ENCODE assay signal across 8 mouse cellular contexts in genomic region chr5:125140832-125141524, GRCm38 (mm10). TPM values are rescaled to one million over a fixed set of nuclear protein-coding genes. Genes with fewer than 3 reads are reported as not detected.
A peak's percentile ranks its signal among the peaks of the same experiment; 100 is the strongest.
DNase-seq lines count a peak whose midpoint lies in the region; ATAC-seq and TF ChIP-seq lines count a peak whose summit lies in the region.

No protein-coding gene starts in this region.

- peak overlapping the region; percentile 99 for H3K27ac ChIP-seq in heart, embryonic 12.5 days (ENCODE audit: poor library complexity, severe bottlenecking)
- H3K27ac ChIP-seq in kidney, postnatal 0 days, result peak overlapping the region; percentile 98
- peak overlapping the region; percentile 90 for H3K27ac ChIP-seq in midbrain, postnatal 0 days (ENCODE audit: low read depth, low read length)

- H3K27me3 ChIP-seq in heart, embryonic 12.5 days (replicated peaks), result no peaks in the 10 kb centered on the region
- H3K27me3 ChIP-seq in kidney, postnatal 0 days (ENCODE audit: insufficient read depth, low read length), result no peaks in the 10 kb centered on the region
- H3K27me3 ChIP-seq in midbrain, postnatal 0 days (ENCODE audit: insufficient read depth, low read length), result no peaks in the 10 kb centered on the region

- peaks cover 87% of the 10 kb centered on the region for H3K4me1 ChIP-seq in heart, embryonic 12.5 days (replicated peaks)
- H3K4me1 ChIP-seq in kidney, postnatal 0 days (replicated peaks; ENCODE audit: insufficient read depth, low read length), result peaks cover 66% of the 10 kb centered on the region
- peaks cover 29% of the 10 kb centered on the region for H3K4me1 ChIP-seq in midbrain, postnatal 0 days (ENCODE audit: insufficient read depth, low read length)

- ATAC-seq in CD4-positive, CD25-positive, alpha-beta regulatory T cell, adult 4 months, result no peak
- peak; percentile 83 for ATAC-seq in heart, embryonic 12.5 days (ENCODE audit: insufficient number of reproducible peaks, low FRiP score)
- ATAC-seq in kidney, postnatal 0 days (replicated peaks; ENCODE audit: low FRiP score, low read depth), result peak; percentile 87
- peak; percentile 87 for ATAC-seq in midbrain, postnatal 0 days (ENCODE audit: low FRiP score)

- peak; percentile 17 for DNase-seq in CD4-positive, CD25-positive, alpha-beta regulatory T cell, adult 2 months (ENCODE audit: low read depth, low spot score)
- peak; percentile 88 for DNase-seq in fat pad, adult 2 months (ENCODE audit: extremely low read depth, low read depth, low spot score)
- DNase-seq in kidney, postnatal 0 days (ENCODE audit: low spot score), result peak; percentile 98
- peak; percentile 82 for DNase-seq in liver
- peak; percentile 100 for DNase-seq in midbrain, postnatal 0 days (ENCODE audit: low spot score)
- DNase-seq in spleen, postnatal 36 days (ENCODE audit: low spot score in 2 of 2), result peak; percentile 67 to 77

- no peak for TF ChIP-seq CTCF in kidney, postnatal 0 days (IDR thresholded peaks at IDR 0.05; ENCODE audit: low read depth)
- TF ChIP-seq CTCF in midbrain, postnatal 0 days (IDR thresholded peaks at IDR 0.05), result peak; percentile 16; the same call in 1 of the 2 replicates

- peak overlapping the region; percentile 47 for H3K4me3 ChIP-seq in heart, embryonic 12.5 days
- peak overlapping the region; percentile 24 for H3K4me3 ChIP-seq in kidney, postnatal 0 days (replicated peaks; ENCODE audit: low read depth, low read length)
- H3K4me3 ChIP-seq in midbrain, postnatal 0 days (ENCODE audit: low read depth, low read length), result peak overlapping the region; percentile 13

- H3K4me2 ChIP-seq in heart, embryonic 12.5 days, result peak overlapping the region; percentile 87
- H3K4me2 ChIP-seq in kidney, postnatal 0 days (ENCODE audit: low read length), result peak overlapping the region; percentile 58
- peak overlapping the region; percentile 44 for H3K4me2 ChIP-seq in midbrain, postnatal 0 days (ENCODE audit: low read depth, low read length, poor library complexity, severe bottlenecking)

- H3K36me3 ChIP-seq in heart, embryonic 12.5 days, result no peaks in the 10 kb centered on the region
- no peaks in the 10 kb centered on the region for H3K36me3 ChIP-seq in kidney, postnatal 0 days (ENCODE audit: insufficient read depth, low read length)
- no peaks in the 10 kb centered on the region for H3K36me3 ChIP-seq in midbrain, postnatal 0 days (ENCODE audit: insufficient read depth, low read length)

- H3K9ac ChIP-seq in heart, embryonic 12.5 days, result peak overlapping the region; percentile 76
- peak overlapping the region; percentile 52 for H3K9ac ChIP-seq in kidney, postnatal 0 days (ENCODE audit: low read depth, low read length)
- H3K9ac ChIP-seq in midbrain, postnatal 0 days (replicated peaks; ENCODE audit: low read length, poor library complexity, severe bottlenecking), result peak overlapping the region; percentile 54

- 8% methylated on average over 27 of the region's 27 CpGs for WGBS in heart, embryonic 12.5 days
- 2% methylated on average over 27 of the region's 27 CpGs for WGBS in kidney, postnatal 0 days
- 6% methylated on average over 27 of the region's 27 CpGs for WGBS in midbrain, postnatal 0 days

- H3K9me3 ChIP-seq in heart, embryonic 12.5 days (replicated peaks), result no peaks in the 10 kb centered on the region
- H3K9me3 ChIP-seq in kidney, postnatal 0 days (replicated peaks; ENCODE audit: low read length), result no peaks in the 10 kb centered on the region
- H3K9me3 ChIP-seq in midbrain, postnatal 0 days (ENCODE audit: low read length), result no peaks in the 10 kb centered on the region

RNA-seq across cellular contexts. Expression of gene Ncor2, which starts 38.0 kb away (rescaled TPM):
- polyA plus RNA-seq in CD4-positive, CD25-positive, alpha-beta regulatory T cell, adult 4 months (2017; shearing (Covaris generic)), result 1 to 10 TPM; 4.0 to 6.1 TPM
- polyA plus RNA-seq in heart, embryonic 12.5 days (2016; fragmentation: Nextera tagmentation; extraction: Ambion mirVana), result 17.0 and 18.6 TPM in 2 replicates
- 14.6 and 15.5 TPM in 2 replicates for polyA plus RNA-seq in kidney, postnatal 0 days (2015; fragmentation: Nextera tagmentation; extraction: Ambion mirVana)
- total RNA-seq in midbrain, postnatal 0 days (2014; rRNA removed), result 22.8 and 37.8 TPM in 2 replicates
- 15.5 and 17.8 TPM in 2 replicates for polyA plus RNA-seq in midbrain, postnatal 0 days (2015; fragmentation: Nextera tagmentation; extraction: Ambion mirVana)

Comparison
In these comparisons a context has a peak if more than half of its experiments do, and no peak if none do; other contexts are left out.
1. DNase-seq: peak in every context shown above with its lines; median percentile 100 in midbrain, postnatal 0 days; 98 in kidney, postnatal 0 days; 88 in fat pad, adult 2 months; 82 in liver; 72 in spleen, postnatal 36 days; 17 in CD4-positive, CD25-positive, alpha-beta regulatory T cell, adult 2 months.